Mouse (Mus musculus): Measurements from ENCODE around the gene Rbfox2.

DNA sequence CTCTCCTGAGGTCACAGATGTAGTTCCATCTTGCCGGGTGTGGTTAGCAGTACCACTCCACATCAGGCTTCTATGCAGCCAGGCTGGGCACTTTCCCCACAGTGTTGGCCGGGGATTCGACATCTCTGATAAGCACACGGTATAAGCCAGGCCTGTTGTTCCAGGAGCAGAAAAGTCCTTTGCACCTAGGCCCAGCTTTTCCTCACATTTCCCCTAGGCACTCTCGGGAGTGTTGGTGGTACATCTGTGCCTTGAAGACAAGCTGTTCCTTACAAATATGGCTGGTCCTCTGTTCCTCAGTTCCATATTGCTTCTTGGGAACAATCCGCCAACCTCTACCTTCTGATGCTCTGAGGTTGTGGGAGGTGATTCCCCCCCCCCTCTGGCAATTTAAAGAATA lies 240.6 kb downstream of the Rbfox2 start:
- TF ChIP-seq CTCF (IDR thresholded peaks at IDR 0.05; ENCODE audit: low read depth) (no peak), EP300 (optimal IDR thresholded peaks at IDR 0.05) (no peak)
